Mouse (Mus musculus) ES-Bruce4 (cell line): Measurements from ENCODE around the gene Ptpn6. TPM values are rescaled to one million over a fixed set of nuclear protein-coding genes. Genes with fewer than 3 reads are reported as not detected.
A peak's percentile ranks its signal among the peaks of the same experiment; 100 is the strongest.

Experiments
- H3K27ac ChIP-seq: 2 replicates; pipeline ENCODE4 v1.5.1; 2012; ENCODE audit warnings: low read length, inconsistent platforms; ENCODE audit not compliant: insufficient read depth
- H3K27me3 ChIP-seq: 2 replicates; pipeline ENCODE4 v1.6.1; 2012; ENCODE audit warnings: mild to moderate bottlenecking, low read length, inconsistent platforms; ENCODE audit not compliant: control insufficient read depth, poor library complexity, insufficient read depth, severe bottlenecking
- H3K36me3 ChIP-seq: 2 replicates; pipeline ENCODE4 v1.6.1; 2012; ENCODE audit warnings: inconsistent platforms, mild to moderate bottlenecking, low read length, moderate library complexity; ENCODE audit not compliant: control insufficient read depth, poor library complexity, insufficient read depth, severe bottlenecking
- H3K4me1 ChIP-seq: one replicate; pipeline ENCODE4 v1.8.1; 2011; ENCODE audit warnings: low read length; ENCODE audit not compliant: control insufficient read depth, insufficient read depth
- H3K4me3 ChIP-seq: 2 replicates; pipeline ENCODE4 v1.5.1; 2011; ENCODE audit warnings: low read depth, mild to moderate bottlenecking, low read length
- H3K9ac ChIP-seq: 2 replicates; pipeline ENCODE4 v1.6.1; 2012; ENCODE audit warnings: low read depth, mild to moderate bottlenecking, inconsistent platforms; ENCODE audit not compliant: poor library complexity, severe bottlenecking
- H3K9me3 ChIP-seq: replicated peaks from 2 replicates; pipeline ENCODE4 v1.6.1; 2012; ENCODE audit warnings: mild to moderate bottlenecking, low read length, inconsistent platforms; ENCODE audit not compliant: control insufficient read depth, poor library complexity, insufficient read depth, severe bottlenecking
- CTCF ChIP-seq: IDR thresholded peaks from one replicate; pipeline ENCODE4 v1.8.1; 2011; ENCODE audit warnings: low read depth, low read length
- EP300 ChIP-seq: IDR thresholded peaks from 2 replicates; pipeline ENCODE4 v1.6.1; 2011; ENCODE audit warnings: low read depth, low read length; ENCODE audit not compliant: insufficient read depth
- POLR2A ChIP-seq: IDR thresholded peaks from one replicate; pipeline ENCODE4 v1.8.1; 2011; ENCODE audit warnings: low read length; ENCODE audit not compliant: insufficient read depth
- polyA plus RNA-seq: library from polyadenylated mRNA; stranded (reverse); fragments of >200 nt; gene quantifications from 2 replicates; pipeline ENCODE4 v1.2.4, GENCODE M21; 2011; ENCODE audit warnings: low read depth; ENCODE audit not compliant: missing spikeins, insufficient read depth, insufficient read length

Ptpn6 gene
- polyA plus RNA-seq, 1 experiment = 15.4 TPM

DNA sequence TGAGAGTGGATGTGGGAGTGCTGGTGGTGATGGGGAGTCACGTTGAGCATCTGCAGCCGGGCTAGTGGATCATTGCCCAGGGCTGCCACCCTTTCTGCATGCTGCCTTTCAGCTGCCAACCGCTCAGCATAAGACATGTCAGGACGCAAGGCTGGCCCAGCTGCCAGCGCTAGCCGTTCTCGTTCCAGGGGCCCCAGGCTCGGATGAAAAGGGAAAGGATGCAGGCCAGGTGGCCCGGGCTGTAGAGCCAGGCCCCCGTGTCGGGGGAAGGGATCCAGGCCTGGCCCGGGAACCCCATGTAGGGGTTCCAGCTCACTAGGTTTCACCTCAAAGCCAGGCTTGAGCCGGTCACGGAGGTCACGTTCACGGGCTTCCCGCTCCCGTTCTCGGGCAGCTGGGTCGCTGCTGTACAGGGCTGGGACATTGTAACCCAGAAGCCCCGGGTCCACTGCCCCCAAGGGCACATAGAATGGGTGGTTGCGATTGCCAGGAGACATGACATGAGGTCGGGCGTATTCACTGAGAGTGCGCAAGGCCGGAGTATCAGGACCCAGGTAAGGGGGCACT is 6.3 kb upstream of the Ptpn6 start:
- H3K27me3 ChIP-seq = no peaks in the 10 kb centered on the region
- peaks cover under 1% of the 10 kb centered on the region for H3K4me1 ChIP-seq
- peak overlapping the region; percentile 69 for H3K9ac ChIP-seq
- no peak overlapping the region for H3K27ac ChIP-seq
- no peaks in the 10 kb centered on the region for H3K36me3 ChIP-seq
- TF ChIP-seq POLR2A (no peak), CTCF (no peak), EP300 (no peak)
- H3K9me3 ChIP-seq = no peaks in the 10 kb centered on the region
- peak overlapping the region; percentile 65 for H3K4me3 ChIP-seq

DNA sequence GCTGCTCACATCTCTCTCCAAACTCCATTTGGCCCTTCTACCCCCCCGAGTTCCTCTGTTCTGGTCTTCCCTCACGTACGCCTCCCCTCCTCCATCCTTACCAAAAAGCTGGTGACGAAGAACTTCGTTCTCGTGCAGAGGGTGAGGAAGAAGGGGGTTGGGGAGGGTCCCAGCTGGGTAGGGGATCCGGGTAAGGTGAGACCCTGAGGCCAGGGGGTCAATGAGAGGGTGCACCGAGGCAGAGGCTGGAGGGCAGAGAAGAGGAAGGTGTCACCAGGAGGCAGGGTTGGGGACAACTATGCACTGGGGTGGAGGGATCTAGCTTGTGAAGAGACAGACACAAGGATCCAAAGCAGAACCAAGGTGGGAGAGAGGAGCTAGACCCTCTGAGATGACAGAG is 5.1 kb upstream of the Ptpn6 start:
- Histone ChIP-seq H3K9ac (no peak overlapping the region), H3K27ac (no peak overlapping the region), H3K4me1 (peaks cover 2% of the 10 kb centered on the region), H3K36me3 (no peaks in the 10 kb centered on the region), H3K27me3 (no peaks in the 10 kb centered on the region), H3K4me3 (no peak overlapping the region), H3K9me3 (no peaks in the 10 kb centered on the region)
- TF ChIP-seq CTCF (no peak), EP300 (no peak), POLR2A (no peak)

DNA sequence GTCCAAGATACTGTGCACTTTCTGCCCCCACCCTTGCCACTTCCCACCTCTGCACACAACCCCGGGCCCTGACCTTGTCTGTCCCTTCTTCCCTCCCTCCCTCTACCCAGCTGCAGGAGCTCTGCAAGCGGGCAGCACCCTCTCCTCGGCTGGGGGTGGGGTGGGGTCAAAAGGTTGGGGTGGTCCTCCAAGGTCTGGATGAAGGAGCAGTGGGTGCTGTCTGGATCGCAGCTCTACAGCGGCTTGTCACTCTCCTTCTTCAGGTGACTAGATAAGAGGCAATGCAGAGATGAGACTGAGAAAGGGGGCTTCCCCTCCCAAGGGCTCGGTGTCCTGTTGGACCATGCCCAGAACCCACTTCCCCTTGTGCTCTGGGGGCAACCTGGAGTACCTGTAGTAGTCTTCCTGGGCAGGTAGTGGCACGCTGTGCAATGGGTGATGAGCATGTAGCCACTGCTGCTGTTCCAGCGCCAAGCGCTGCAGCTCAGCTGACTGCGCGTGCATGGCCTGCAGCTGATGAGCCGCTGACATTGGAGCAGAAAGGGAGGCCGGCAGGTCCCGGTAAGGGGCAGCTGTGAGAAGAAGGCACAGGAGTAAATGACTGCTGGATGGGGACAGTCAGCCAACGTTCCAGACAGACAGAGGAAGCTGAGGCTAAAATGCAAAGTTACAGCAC is 4.5 kb upstream of the Ptpn6 start:
- Histone ChIP-seq H3K9ac (no peak overlapping the region), H3K4me1 (peaks cover 2% of the 10 kb centered on the region), H3K4me3 (no peak overlapping the region), H3K27me3 (no peaks in the 10 kb centered on the region), H3K27ac (no peak overlapping the region), H3K36me3 (no peaks in the 10 kb centered on the region), H3K9me3 (no peaks in the 10 kb centered on the region)
- TF ChIP-seq POLR2A (no peak), CTCF (no peak), EP300 (no peak)

DNA sequence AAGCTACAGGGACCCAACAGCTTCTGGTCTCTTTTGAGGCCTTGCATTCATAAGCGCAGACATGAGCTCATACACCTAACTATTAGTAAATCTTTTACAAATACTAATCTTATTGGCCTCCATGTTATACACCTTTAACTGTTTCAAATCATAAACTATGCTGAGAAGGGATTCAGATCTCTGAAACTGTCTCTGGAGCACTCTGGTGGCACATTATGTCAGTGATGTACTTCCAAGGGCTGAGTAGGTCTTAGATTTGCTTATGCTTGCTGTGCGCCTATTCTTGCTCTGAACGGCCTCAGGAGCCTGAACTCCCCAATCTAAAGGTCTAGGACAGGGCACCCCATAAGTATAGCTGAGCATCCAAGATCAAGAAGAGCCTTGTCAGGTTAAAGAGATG is 3.3 kb upstream of the Ptpn6 start:
- peak overlapping the region; percentile 31; the same call in 1 of the 2 replicates for H3K27ac ChIP-seq
- no peaks in the 10 kb centered on the region for H3K27me3 ChIP-seq
- H3K4me3 ChIP-seq = peak overlapping the region; percentile 51
- no peaks in the 10 kb centered on the region for H3K9me3 ChIP-seq
- peak overlapping the region; percentile 70 for H3K9ac ChIP-seq
- TF ChIP-seq EP300 (no peak), POLR2A (no peak), CTCF (no peak)
- H3K36me3 ChIP-seq = no peaks in the 10 kb centered on the region
- H3K4me1 ChIP-seq = peaks cover 2% of the 10 kb centered on the region

DNA sequence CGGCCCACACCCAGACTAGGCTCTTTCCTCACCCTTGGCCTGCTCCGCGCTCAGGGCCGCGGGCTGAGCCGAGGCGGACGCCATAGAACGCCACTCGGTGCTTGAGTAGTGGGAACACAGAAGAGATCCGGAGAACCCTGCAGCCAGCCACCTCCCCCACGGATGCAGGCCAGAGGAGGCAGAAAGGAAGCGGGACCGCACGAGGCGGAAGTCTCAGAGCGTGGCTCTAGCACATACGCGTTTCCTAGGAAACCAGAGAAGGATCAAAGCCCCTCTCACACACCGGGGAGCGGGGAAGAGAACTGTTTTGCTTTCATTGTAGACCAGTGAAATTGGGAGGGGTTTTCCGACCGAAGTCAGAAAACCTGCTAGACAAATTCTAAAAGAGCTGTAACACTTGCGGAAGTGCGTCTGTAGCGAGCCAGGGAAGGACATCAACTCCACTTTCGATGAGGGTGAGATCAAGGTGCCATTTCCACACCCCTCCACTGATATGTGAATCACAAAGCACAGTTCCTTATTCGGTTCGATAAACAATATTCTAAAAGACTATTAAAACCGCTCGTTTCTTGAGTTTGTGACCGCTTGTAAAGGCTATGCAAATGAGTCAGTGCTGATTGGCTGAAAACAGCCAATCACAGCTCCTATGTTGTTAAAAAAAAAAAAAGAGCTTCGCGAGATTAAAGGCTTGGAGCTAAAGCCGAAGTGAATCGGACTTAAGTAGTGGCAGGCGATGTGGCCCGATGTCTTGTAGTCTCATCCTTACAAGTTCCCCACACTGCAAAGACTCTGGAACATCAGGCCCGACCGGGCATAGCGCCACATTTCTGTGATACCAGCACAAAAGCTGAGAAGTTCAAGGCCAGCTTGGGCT is 2.6 kb upstream of the Ptpn6 start, which contains the start of gene Grcc10:
TSS of gene Grcc10 (minus strand) at position 487 of the 874 bp plus-strand sequence.
- H3K27me3 ChIP-seq = no peaks in the 10 kb centered on the region
- no peaks in the 10 kb centered on the region for H3K9me3 ChIP-seq
- peak within 1 kb of the TSS; percentile 71 for H3K27ac ChIP-seq
- H3K4me3 ChIP-seq = peak within 1 kb of the TSS; percentile 78
- H3K4me1 ChIP-seq = peaks cover 2% of the 10 kb centered on the region
- peak within 1 kb of the TSS; percentile 70 for H3K9ac ChIP-seq
- no peaks in the 10 kb centered on the region for H3K36me3 ChIP-seq
- TF ChIP-seq POLR2A (peak; percentile 99), CTCF (no peak), EP300 (0 out of 2 replicates have a peak, but pooled peaks have one; percentile 4)
